Mouse (Mus musculus) CD4-positive, CD25-positive, alpha-beta regulatory T cell, adult 4 months (primary cell): Measurements from ENCODE around the gene Paf1. TPM values are rescaled to one million over a fixed set of nuclear protein-coding genes. Genes with fewer than 3 reads are reported as not detected.
"Not testable (repeated sequence)": the region's sequence is repeated elsewhere in the genome, so short reads cannot be mapped to it uniquely, and the experiment has no call there.

ENCODE experiments used
- ATAC-seq: one replicate; pipeline ENCODE4 v1.8.0; 2017
- polyA plus RNA-seq, 2 experiments: library from polyadenylated mRNA; unstranded; fragments of 100-300 nt; shearing (Covaris generic); gene quantifications; one replicate each; pipeline ENCODE4 v1.2.1; 2017

Gene Paf1
- polyA plus RNA-seq, 2 experiments from 2014 or later, result 55.6 to 71.0 TPM

GRCm38 (mm10) chr7:28385196-28385595 lies 7.6 kb upstream of the Paf1 start:
- ATAC-seq, result no peak

GRCm38 (mm10) chr7:28386007-28386406 lies 6.7 kb upstream of the Paf1 start:
- no peak for ATAC-seq

GRCm38 (mm10) chr7:28386462-28386861 lies 6.3 kb upstream of the Paf1 start:
- ATAC-seq, result peak; percentile 6

GRCm38 (mm10) chr7:28386877-28387276 lies 5.9 kb upstream of the Paf1 start:
- ATAC-seq, result not testable (repeated sequence)

- not testable (repeated sequence) for ATAC-seq
Measured at GRCm38 (mm10) chr7:28387384-28387783, 5.4 kb upstream of the Paf1 start.

GRCm38 (mm10) chr7:28390331-28390730 lies 2.4 kb upstream of the Paf1 start:
- no peak for ATAC-seq

GRCm38 (mm10) chr7:28393272-28393951 lies 661 bp downstream of the Paf1 start:
- peak; percentile 8 for ATAC-seq

GRCm38 (mm10) chr7:28395425-28395824 lies 2.7 kb downstream of the Paf1 start:
- no peak for ATAC-seq

- no peak for ATAC-seq
Measured at GRCm38 (mm10) chr7:28398000-28398399, 5.2 kb downstream of the Paf1 start.

GRCm38 (mm10) chr7:28398696-28399340 lies 6.1 kb downstream of the Paf1 start:
- no peak for ATAC-seq

- ATAC-seq, result no peak
Measured at GRCm38 (mm10) chr7:28401030-28401429, 8.3 kb downstream of the Paf1 start.

GRCm38 (mm10) chr7:28401942-28402341 lies 9.2 kb downstream of the Paf1 start:
- no peak for ATAC-seq

- no peak for ATAC-seq
Measured at GRCm38 (mm10) chr7:28410841-28411475, 18.2 kb downstream of the Paf1 start.

- ATAC-seq, result no peak
Measured at GRCm38 (mm10) chr7:28412826-28413225, 20.1 kb downstream of the Paf1 start.

GRCm38 (mm10) chr7:28417368-28417767 lies 24.6 kb downstream of the Paf1 start:
- no peak for ATAC-seq

- no peak for ATAC-seq
Measured at GRCm38 (mm10) chr7:28418096-28418670, 25.4 kb downstream of the Paf1 start.

GRCm38 (mm10) chr7:28419416-28419815 lies 26.7 kb downstream of the Paf1 start:
- ATAC-seq, result no peak

GRCm38 (mm10) chr7:28423018-28423417 lies 30.3 kb downstream of the Paf1 start:
- no peak for ATAC-seq

- no peak for ATAC-seq
Measured at GRCm38 (mm10) chr7:28427738-28428137, 35.0 kb downstream of the Paf1 start.

- no peak for ATAC-seq
Measured at GRCm38 (mm10) chr7:28430512-28430911, 37.8 kb downstream of the Paf1 start.

GRCm38 (mm10) chr7:28432252-28432651 lies 39.5 kb downstream of the Paf1 start:
- no peak for ATAC-seq

GRCm38 (mm10) chr7:28435660-28436259 lies 43.0 kb downstream of the Paf1 start:
- no peak for ATAC-seq

- ATAC-seq, result peak; percentile 88
Measured at GRCm38 (mm10) chr7:28436271-28436904, 43.6 kb downstream of the Paf1 start.
